Mouse (Mus musculus): ENCODE data around the gene Cyld.

Cyld gene

GRCm38 (mm10) chr8:88793746-88794614, 97.2 kb downstream of the Cyld start:
- no peak for DNase-seq

- no peak for DNase-seq
Measured at GRCm38 (mm10) chr8:88794615-88794907, 97.7 kb downstream of the Cyld start.

- DNase-seq, result no peak
Measured at GRCm38 (mm10) chr8:88795896-88796295, 99.1 kb downstream of the Cyld start.

- DNase-seq, result no peak
Measured at GRCm38 (mm10) chr8:88796651-88797050, 99.8 kb downstream of the Cyld start.

Data from kidney, adult 18-20 months (tissue).